28 mouse cellular contexts compared by ENCODE assay signal in the genomic region with DNA sequence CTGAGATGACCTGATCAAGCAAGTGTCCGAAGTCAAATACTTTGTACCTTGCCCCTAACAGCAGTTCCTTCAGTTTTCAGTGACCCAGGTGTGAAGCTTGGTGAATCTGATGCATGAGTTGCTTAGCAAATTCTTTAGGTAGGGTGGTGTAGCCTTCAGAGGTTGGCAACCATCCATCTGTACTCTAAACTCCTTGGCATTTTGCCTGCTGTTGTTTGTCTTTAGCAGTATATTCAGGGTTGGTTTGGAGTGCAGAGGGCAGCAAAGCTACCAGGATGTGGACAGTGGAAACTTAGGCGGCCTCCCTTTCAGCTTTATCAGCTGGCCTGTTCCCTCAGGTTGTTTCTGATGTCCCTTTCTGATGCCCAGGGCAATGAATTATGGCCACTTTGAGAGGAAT. TPM values are rescaled to one million over a fixed set of nuclear protein-coding genes. Genes with fewer than 3 reads are reported as not detected.
DNase-seq lines count a peak whose midpoint lies in the region; ATAC-seq and TF ChIP-seq lines count a peak whose summit lies in the region.
"Had no signal": no experiment of that assay in that cellular context is flagged by ENCODE, and none has a peak within 500 bp of the region (broad histone marks: within the 10 kb centered on the region; RNA-seq: fewer than 3 reads in every experiment).

No protein-coding gene starts in this region.

- no peak overlapping the region for H3K4me2 ChIP-seq in embryonic facial prominence, embryonic 14.5 days (ENCODE audit: low read depth, low read length)
- no peak overlapping the region for H3K4me2 ChIP-seq in kidney, embryonic 16.5 days (replicated peaks; ENCODE audit: low read depth, low read length)
- H3K4me2 ChIP-seq in stomach, postnatal 0 days (replicated peaks; ENCODE audit: low read depth): no peak overlapping the region
- H3K4me2 ChIP-seq: embryonic facial prominence, embryonic 15.5 days; heart, embryonic 13.5 days had no signal

- no peak overlapping the region for H3K4me3 ChIP-seq in embryonic facial prominence, embryonic 14.5 days (ENCODE audit: low read depth, low read length)
- H3K4me3 ChIP-seq in embryonic facial prominence, embryonic 10.5 days: no peak overlapping the region
- H3K4me3 ChIP-seq in kidney, adult 2 months (ENCODE audit: insufficient read depth, low read depth, low read length): no peak overlapping the region
- H3K4me3 ChIP-seq in kidney, embryonic 16.5 days (ENCODE audit: low read length): no peak overlapping the region
- no peak overlapping the region for H3K4me3 ChIP-seq in stomach, postnatal 0 days (ENCODE audit: low read depth, low read length)
- H3K4me3 ChIP-seq in limb, embryonic 10.5 days: no peak overlapping the region
- H3K4me3 ChIP-seq: embryonic facial prominence, embryonic 15.5 days; erythroblast, embryonic 14.5 days; forebrain, embryonic 10.5 days; gastrocnemius, adult 2 months; heart, embryonic 13.5 days had no signal

- 75% methylated on average over 2 of the region's 2 CpGs for WGBS in embryonic facial prominence, embryonic 14.5 days
- WGBS in embryonic facial prominence, embryonic 10.5 days: 79% methylated on average over 2 of the region's 2 CpGs
- 42% methylated on average over 2 of the region's 2 CpGs for WGBS in kidney, adult 2 months
- WGBS in kidney, embryonic 16.5 days: 82% methylated on average over 2 of the region's 2 CpGs
- 78% methylated on average over 2 of the region's 2 CpGs for WGBS in stomach, postnatal 0 days
- 84% methylated on average over 2 of the region's 2 CpGs for WGBS in limb, embryonic 10.5 days

- TF ChIP-seq EP300 in stomach, postnatal 0 days (optimal IDR thresholded peaks at IDR 0.05): no peak

- H3K4me1 ChIP-seq in embryonic facial prominence, embryonic 14.5 days (ENCODE audit: control insufficient read depth, insufficient read depth, low read length): no peaks in the 10 kb centered on the region
- no peaks in the 10 kb centered on the region for H3K4me1 ChIP-seq in embryonic facial prominence, embryonic 10.5 days
- no peaks in the 10 kb centered on the region for H3K4me1 ChIP-seq in kidney, adult 2 months (ENCODE audit: control insufficient read depth, insufficient read depth, low read length)
- H3K4me1 ChIP-seq in kidney, embryonic 16.5 days (ENCODE audit: insufficient read depth, low read length): no peaks in the 10 kb centered on the region
- no peaks in the 10 kb centered on the region for H3K4me1 ChIP-seq in stomach, postnatal 0 days (replicated peaks; ENCODE audit: control insufficient read depth, insufficient read depth)
- H3K4me1 ChIP-seq in limb, embryonic 10.5 days: no peaks in the 10 kb centered on the region
- H3K4me1 ChIP-seq: embryonic facial prominence, embryonic 15.5 days; forebrain, embryonic 10.5 days; heart, embryonic 13.5 days had no signal

- H3K36me3 ChIP-seq in embryonic facial prominence, embryonic 14.5 days (ENCODE audit: control insufficient read depth, insufficient read depth, low read length): no peaks in the 10 kb centered on the region
- H3K36me3 ChIP-seq in embryonic facial prominence, embryonic 10.5 days (replicated peaks): no peaks in the 10 kb centered on the region
- H3K36me3 ChIP-seq in kidney, adult 2 months (ENCODE audit: control insufficient read depth, insufficient read depth, low read length): no peaks in the 10 kb centered on the region
- no peaks in the 10 kb centered on the region for H3K36me3 ChIP-seq in kidney, embryonic 16.5 days (ENCODE audit: insufficient read depth, low read length)
- no peaks in the 10 kb centered on the region for H3K36me3 ChIP-seq in stomach, postnatal 0 days (ENCODE audit: control insufficient read depth, insufficient read depth, low read length)
- H3K36me3 ChIP-seq in limb, embryonic 10.5 days: no peaks in the 10 kb centered on the region
- H3K36me3 ChIP-seq: embryonic facial prominence, embryonic 15.5 days; forebrain, embryonic 10.5 days; G1E; heart, embryonic 13.5 days had no signal

- peak; percentile 2 for DNase-seq in embryonic facial prominence, embryonic 14.5 days (ENCODE audit: low spot score)
- no peak for DNase-seq in embryonic facial prominence, embryonic 10.5 days (ENCODE audit: low spot score)
- DNase-seq in kidney, adult 2 months: peak; percentile 9
- DNase-seq in kidney, postnatal 36 days: peak; percentile 2 to 49
- DNase-seq in stomach, postnatal 0 days (ENCODE audit: low spot score): peak; percentile 59
- no peak for DNase-seq in gastrocnemius, adult 8-10 months (ENCODE audit: low spot score in 2 of 2)
- DNase-seq in limb, embryonic 10.5 days (ENCODE audit: low spot score): no peak
- DNase-seq: adrenal gland, adult 8-10 months; B cell, adult 2 months; cerebellum, adult 11-12 months; cerebellum, adult 9-11 months; cerebellum, postnatal 36 days; gastrocnemius, adult 2 months; gastrocnemius, postnatal 36 days; heart, adult 11 months; heart, postnatal 36 days had no signal

- no peak overlapping the region for H3K27ac ChIP-seq in embryonic facial prominence, embryonic 14.5 days (replicated peaks; ENCODE audit: low read depth, low read length)
- no peak overlapping the region for H3K27ac ChIP-seq in embryonic facial prominence, embryonic 10.5 days (replicated peaks)
- no peak overlapping the region for H3K27ac ChIP-seq in kidney, adult 2 months (ENCODE audit: insufficient read depth, low read depth, low read length)
- H3K27ac ChIP-seq in kidney, embryonic 16.5 days (ENCODE audit: low read length): no peak overlapping the region
- no peak overlapping the region for H3K27ac ChIP-seq in stomach, postnatal 0 days (replicated peaks)
- H3K27ac ChIP-seq in limb, embryonic 10.5 days: no peak overlapping the region
- H3K27ac ChIP-seq: embryonic facial prominence, embryonic 15.5 days; forebrain, embryonic 10.5 days; gastrocnemius, adult 2 months; heart, embryonic 13.5 days had no signal

- no peak for ATAC-seq in embryonic facial prominence, embryonic 14.5 days (ENCODE audit: low read depth)
- no peak for ATAC-seq in kidney, embryonic 16.5 days (ENCODE audit: low FRiP score, low TSS enrichment)
- ATAC-seq in stomach, postnatal 0 days (ENCODE audit: low FRiP score, low TSS enrichment): peak; percentile 76; the same call in 1 of the 2 replicates
- ATAC-seq: CD4-positive, CD25-positive, alpha-beta regulatory T cell, adult 4 months; forebrain, embryonic 14.5 days had no signal

- TF ChIP-seq POLR2A in kidney, adult 2 months (IDR thresholded peaks at IDR 0.05; ENCODE audit: low read depth, low read length): no peak

- no peaks in the 10 kb centered on the region for H3K27me3 ChIP-seq in embryonic facial prominence, embryonic 14.5 days (replicated peaks; ENCODE audit: control insufficient read depth, insufficient read depth, low read length)
- no peaks in the 10 kb centered on the region for H3K27me3 ChIP-seq in embryonic facial prominence, embryonic 10.5 days (replicated peaks; ENCODE audit: low read depth, poor library complexity, severe bottlenecking)
- no peaks in the 10 kb centered on the region for H3K27me3 ChIP-seq in kidney, adult 2 months (replicated peaks; ENCODE audit: control insufficient read depth, insufficient read depth, low read length)
- no peaks in the 10 kb centered on the region for H3K27me3 ChIP-seq in kidney, embryonic 16.5 days (ENCODE audit: insufficient read depth, low read length)
- H3K27me3 ChIP-seq in stomach, postnatal 0 days (ENCODE audit: control insufficient read depth, insufficient read depth, low read length): no peaks in the 10 kb centered on the region
- no peaks in the 10 kb centered on the region for H3K27me3 ChIP-seq in limb, embryonic 10.5 days (ENCODE audit: low read depth, poor library complexity, severe bottlenecking)
- H3K27me3 ChIP-seq: embryonic facial prominence, embryonic 15.5 days; heart, embryonic 13.5 days had no signal

- no peak for TF ChIP-seq CTCF in kidney, adult 2 months (conservative IDR thresholded peaks at IDR 0.05; ENCODE audit: insufficient read depth, insufficient read length, low read depth, low read length)
- no peak for TF ChIP-seq CTCF in stomach, postnatal 0 days (IDR thresholded peaks at IDR 0.05; ENCODE audit: low read depth)

- no peak overlapping the region for H3K9ac ChIP-seq in embryonic facial prominence, embryonic 14.5 days (ENCODE audit: low read depth, low read length)
- no peak overlapping the region for H3K9ac ChIP-seq in kidney, embryonic 16.5 days (replicated peaks; ENCODE audit: low read length)
- no peak overlapping the region for H3K9ac ChIP-seq in stomach, postnatal 0 days (ENCODE audit: low read length)
- H3K9ac ChIP-seq: embryonic facial prominence, embryonic 15.5 days; heart, embryonic 13.5 days had no signal

- no peaks in the 10 kb centered on the region for H3K9me3 ChIP-seq in embryonic facial prominence, embryonic 14.5 days (ENCODE audit: control insufficient read depth, low read length)
- no peaks in the 10 kb centered on the region for H3K9me3 ChIP-seq in embryonic facial prominence, embryonic 10.5 days
- peaks cover 5% of the 10 kb centered on the region; the same call in 1 of the 2 replicates for H3K9me3 ChIP-seq in kidney, embryonic 16.5 days (ENCODE audit: low read length)
- H3K9me3 ChIP-seq in stomach, postnatal 0 days (ENCODE audit: control insufficient read depth, low read length): no peaks in the 10 kb centered on the region
- H3K9me3 ChIP-seq in limb, embryonic 10.5 days (replicated peaks): no peaks in the 10 kb centered on the region
- H3K9me3 ChIP-seq: embryonic facial prominence, embryonic 15.5 days; forebrain, embryonic 10.5 days; G1E; heart, embryonic 13.5 days had no signal

RNA-seq across cellular contexts. Expression of a gene that starts 9.0 kb away (rescaled TPM):
- polyA plus RNA-seq in embryonic facial prominence, embryonic 14.5 days (2014; fragmentation: Nextera tagmentation; extraction: Ambion mirVana): 0.26 TPM in 1 of 2 replicates, not detected in the other
- not detected in 2 replicates for polyA plus RNA-seq in embryonic facial prominence, embryonic 10.5 days (2016; fragmentation: Nextera tagmentation; extraction: Ambion mirVana)
- polyA plus RNA-seq in kidney, adult 2 months (2012; rRNA removed): not detected in 2 replicates
- polyA plus RNA-seq in kidney, embryonic 16.5 days (2015; fragmentation: Nextera tagmentation; extraction: Ambion mirVana): not detected in 2 replicates
- polyA plus RNA-seq in stomach, postnatal 0 days (2015; fragmentation: Nextera tagmentation; extraction: Ambion mirVana): not detected in 2 replicates
- not detected for total RNA-seq in gastrocnemius, adult 8-10 months (2022)
- polyA plus RNA-seq in limb, embryonic 10.5 days (2016; fragmentation: Nextera tagmentation; extraction: Ambion mirVana): not detected in 2 replicates
- total RNA-seq: adrenal gland, adult 8-10 months; adrenal gland, postnatal 4 days; gastrocnemius, adult 2 months; gastrocnemius, postnatal 36 days; heart, postnatal 36 days had no signal
- polyA plus RNA-seq: brain, embryonic 14.5 days; CD4-positive, CD25-positive, alpha-beta regulatory T cell, adult 4 months; embryonic facial prominence, embryonic 15.5 days; erythroblast, embryonic 14.5 days; forebrain, embryonic 10.5 days; forebrain, embryonic 14.5 days; G1E; heart, embryonic 13.5 days; heart, postnatal 0 days; hindbrain, embryonic 11.5 days had no signal

RNA-seq across cellular contexts. Expression of a gene that starts 25.6 kb away (rescaled TPM):
- not detected in 2 replicates for polyA plus RNA-seq in embryonic facial prominence, embryonic 14.5 days (2014; fragmentation: Nextera tagmentation; extraction: Ambion mirVana)
- polyA plus RNA-seq in embryonic facial prominence, embryonic 10.5 days (2016; fragmentation: Nextera tagmentation; extraction: Ambion mirVana): not detected in 2 replicates
- not detected in 2 replicates for polyA plus RNA-seq in kidney, adult 2 months (2012; rRNA removed)
- polyA plus RNA-seq in kidney, embryonic 16.5 days (2015; fragmentation: Nextera tagmentation; extraction: Ambion mirVana): not detected in 2 replicates
- polyA plus RNA-seq in stomach, postnatal 0 days (2015; fragmentation: Nextera tagmentation; extraction: Ambion mirVana): not detected in 2 replicates
- total RNA-seq in gastrocnemius, adult 8-10 months (2022): not detected
- not detected in 2 replicates for polyA plus RNA-seq in limb, embryonic 10.5 days (2016; fragmentation: Nextera tagmentation; extraction: Ambion mirVana)
- total RNA-seq: adrenal gland, adult 8-10 months; adrenal gland, postnatal 4 days; gastrocnemius, adult 2 months; gastrocnemius, postnatal 36 days; heart, postnatal 36 days had no signal
- polyA plus RNA-seq: brain, embryonic 14.5 days; CD4-positive, CD25-positive, alpha-beta regulatory T cell, adult 4 months; erythroblast, embryonic 14.5 days; forebrain, embryonic 10.5 days; forebrain, embryonic 14.5 days; G1E; heart, embryonic 13.5 days; heart, postnatal 0 days; hindbrain, embryonic 11.5 days had no signal

RNA-seq across cellular contexts. Expression of a gene that starts 34.8 kb away (rescaled TPM):
- not detected in 2 replicates for polyA plus RNA-seq in embryonic facial prominence, embryonic 14.5 days (2014; fragmentation: Nextera tagmentation; extraction: Ambion mirVana)
- not detected in 2 replicates for polyA plus RNA-seq in embryonic facial prominence, embryonic 10.5 days (2016; fragmentation: Nextera tagmentation; extraction: Ambion mirVana)
- not detected in 2 replicates for polyA plus RNA-seq in kidney, adult 2 months (2012; rRNA removed)
- not detected in 2 replicates for polyA plus RNA-seq in kidney, embryonic 16.5 days (2015; fragmentation: Nextera tagmentation; extraction: Ambion mirVana)
- polyA plus RNA-seq in stomach, postnatal 0 days (2015; fragmentation: Nextera tagmentation; extraction: Ambion mirVana): 0.01 TPM in 1 of 2 replicates, not detected in the other
- total RNA-seq in gastrocnemius, adult 8-10 months (2022): not detected
- not detected in 2 replicates for polyA plus RNA-seq in limb, embryonic 10.5 days (2016; fragmentation: Nextera tagmentation; extraction: Ambion mirVana)
- total RNA-seq: adrenal gland, adult 8-10 months; adrenal gland, postnatal 4 days; gastrocnemius, adult 2 months; gastrocnemius, postnatal 36 days; heart, postnatal 36 days had no signal
- polyA plus RNA-seq: brain, embryonic 14.5 days; CD4-positive, CD25-positive, alpha-beta regulatory T cell, adult 4 months; embryonic facial prominence, embryonic 15.5 days; erythroblast, embryonic 14.5 days; forebrain, embryonic 10.5 days; forebrain, embryonic 14.5 days; G1E; heart, embryonic 13.5 days; heart, postnatal 0 days; hindbrain, embryonic 11.5 days had no signal

RNA-seq across cellular contexts. Expression of a gene that starts 45.0 kb away (rescaled TPM):
- not detected in 2 replicates for polyA plus RNA-seq in embryonic facial prominence, embryonic 14.5 days (2014; fragmentation: Nextera tagmentation; extraction: Ambion mirVana)
- not detected in 2 replicates for polyA plus RNA-seq in embryonic facial prominence, embryonic 10.5 days (2016; fragmentation: Nextera tagmentation; extraction: Ambion mirVana)
- not detected in 2 replicates for polyA plus RNA-seq in kidney, adult 2 months (2012; rRNA removed)
- not detected in 2 replicates for polyA plus RNA-seq in kidney, embryonic 16.5 days (2015; fragmentation: Nextera tagmentation; extraction: Ambion mirVana)
- polyA plus RNA-seq in stomach, postnatal 0 days (2015; fragmentation: Nextera tagmentation; extraction: Ambion mirVana): not detected in 2 replicates
- total RNA-seq in gastrocnemius, adult 8-10 months (2022): not detected
- not detected in 2 replicates for polyA plus RNA-seq in limb, embryonic 10.5 days (2016; fragmentation: Nextera tagmentation; extraction: Ambion mirVana)
- total RNA-seq: adrenal gland, adult 8-10 months; adrenal gland, postnatal 4 days; G1E; gastrocnemius, adult 2 months; gastrocnemius, postnatal 36 days; heart, postnatal 36 days had no signal
- polyA plus RNA-seq: brain, embryonic 14.5 days; CD4-positive, CD25-positive, alpha-beta regulatory T cell, adult 4 months; embryonic facial prominence, embryonic 15.5 days; erythroblast, embryonic 14.5 days; forebrain, embryonic 10.5 days; forebrain, embryonic 14.5 days; G1E; heart, embryonic 13.5 days; heart, postnatal 0 days; hindbrain, embryonic 11.5 days had no signal

Comparison
In these comparisons a context has a peak if more than half of its experiments do, and no peak if none do; other contexts are left out.
1. DNase-seq: peak in embryonic facial prominence, embryonic 14.5 days (single experiment), kidney, adult 2 months (single experiment), kidney, postnatal 36 days (2 of 2) and stomach, postnatal 0 days (single experiment); none in embryonic facial prominence, embryonic 10.5 days (single experiment), gastrocnemius, adult 8-10 months (0 of 2) and limb, embryonic 10.5 days (single experiment).